Mouse (Mus musculus): ENCODE measurements around the gene Gm1604a.
"Not testable (repeated sequence)": the region's sequence is repeated elsewhere in the genome, so short reads cannot be mapped to it uniquely, and the experiment has no call there.

Gm1604a gene

DNA sequence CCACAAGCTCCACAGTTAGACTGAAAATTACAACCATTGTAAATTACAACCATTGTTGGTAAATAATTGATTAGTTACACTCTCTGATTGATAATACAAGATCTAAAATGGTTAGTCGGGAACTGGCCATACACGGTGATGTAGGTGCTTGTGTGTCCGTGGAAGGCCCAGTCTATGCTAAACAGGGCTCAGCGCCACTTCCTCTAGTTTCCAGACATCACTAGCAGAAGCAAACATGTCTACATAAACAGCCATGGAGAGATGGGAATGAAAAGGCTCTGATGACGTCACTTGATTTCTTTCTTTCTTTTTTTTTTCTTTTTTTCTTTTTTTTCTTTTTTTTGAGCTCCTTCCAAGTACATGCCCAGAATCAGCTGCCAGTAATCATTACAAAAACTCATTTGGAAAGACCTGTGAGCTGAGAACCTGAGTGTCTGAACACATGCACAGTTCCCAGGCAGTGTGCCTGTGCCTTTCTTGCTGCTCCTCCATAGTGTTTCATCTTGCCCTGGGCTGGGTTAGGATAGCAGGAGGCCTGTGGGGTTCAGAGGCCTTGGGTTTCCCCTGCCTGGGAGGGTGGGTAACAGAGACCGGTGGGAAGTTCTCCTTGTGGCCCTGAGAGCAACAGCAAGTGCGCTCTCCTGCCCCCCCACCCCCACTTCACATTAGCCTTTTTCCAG lies 44.3 kb downstream of the Gm1604a start:
- not testable (repeated sequence) for DNase-seq

DNA sequence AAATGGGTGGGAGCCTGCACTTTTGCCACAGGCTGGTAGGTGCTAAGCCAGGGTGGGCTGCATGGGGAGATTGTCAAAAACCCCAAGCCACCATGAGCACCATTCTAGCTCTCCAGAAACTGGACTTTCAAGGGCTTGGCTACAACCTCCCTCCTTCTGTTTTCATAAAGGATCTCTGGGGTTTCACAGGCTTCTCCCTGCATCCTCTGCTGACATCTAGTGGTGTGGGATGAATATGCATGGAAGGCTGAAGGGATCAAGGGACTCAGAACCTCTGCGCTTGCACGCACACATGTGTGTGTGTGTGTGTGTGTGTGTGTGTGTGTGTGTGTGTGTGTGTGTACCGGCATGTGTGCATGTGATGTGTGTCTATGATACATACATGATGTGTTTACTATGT lies 49.1 kb downstream of the Gm1604a start:
- DNase-seq = not testable (repeated sequence)

DNA sequence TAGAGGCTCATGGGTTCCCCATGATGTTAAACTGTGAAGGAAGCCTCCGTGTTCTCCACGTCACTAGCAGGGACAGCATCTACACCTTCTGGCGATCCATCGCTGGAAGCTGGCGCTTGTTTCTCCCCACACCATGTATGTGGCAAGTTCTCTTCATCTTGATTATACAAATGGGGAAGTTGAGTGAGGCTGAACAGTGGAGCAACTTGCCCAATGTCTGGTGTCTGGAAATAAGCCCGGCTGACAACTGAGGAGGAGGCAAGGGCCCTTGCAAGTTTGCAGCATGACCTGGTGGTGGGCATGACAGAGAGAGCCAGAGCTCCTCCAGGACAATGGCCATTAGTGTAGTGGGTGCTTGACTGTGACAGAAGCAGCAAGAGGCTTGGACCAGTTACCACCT lies 50.2 kb downstream of the Gm1604a start:
- DNase-seq = not testable (repeated sequence)

DNA sequence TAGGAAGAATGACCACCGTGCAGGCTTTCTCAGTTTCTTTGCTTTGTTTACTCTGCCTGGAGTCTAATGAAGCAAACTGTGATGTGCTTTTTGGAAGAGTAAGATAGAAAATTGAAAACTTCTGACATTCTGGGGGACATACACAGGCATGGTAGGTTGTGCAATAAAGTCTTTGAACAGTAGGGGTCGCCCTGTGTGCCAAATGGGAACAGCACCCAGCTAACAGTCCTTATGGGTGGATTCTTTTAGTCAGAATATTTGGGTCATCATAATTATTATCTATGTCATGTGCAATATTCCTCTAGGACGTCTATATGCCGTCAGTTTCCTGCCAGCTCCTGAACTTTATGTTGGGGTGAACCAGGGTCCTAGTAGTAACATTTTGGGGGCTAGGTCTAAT lies 54.2 kb downstream of the Gm1604a start:
- peak; percentile 68 for DNase-seq

DNA sequence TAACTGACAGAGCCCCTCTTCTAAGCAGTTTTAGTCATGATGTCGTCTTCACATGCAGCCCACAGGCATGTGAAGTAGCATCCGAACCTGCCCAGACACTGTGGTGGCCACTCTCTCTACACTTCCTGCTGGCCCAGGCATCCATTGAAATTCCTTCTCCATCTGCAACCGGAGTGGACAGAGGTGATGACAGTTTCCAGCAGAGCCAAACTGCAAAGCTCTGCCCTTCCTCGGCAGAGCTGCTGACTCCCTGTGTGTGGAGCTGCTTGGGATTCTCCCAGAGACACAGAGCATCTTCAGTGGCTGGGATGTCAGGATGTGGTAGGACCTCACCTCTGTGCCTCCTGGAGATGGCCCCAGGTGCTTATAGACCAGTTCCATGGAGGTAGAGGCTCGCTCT lies 59.2 kb downstream of the Gm1604a start:
- not testable (repeated sequence) for DNase-seq

DNA sequence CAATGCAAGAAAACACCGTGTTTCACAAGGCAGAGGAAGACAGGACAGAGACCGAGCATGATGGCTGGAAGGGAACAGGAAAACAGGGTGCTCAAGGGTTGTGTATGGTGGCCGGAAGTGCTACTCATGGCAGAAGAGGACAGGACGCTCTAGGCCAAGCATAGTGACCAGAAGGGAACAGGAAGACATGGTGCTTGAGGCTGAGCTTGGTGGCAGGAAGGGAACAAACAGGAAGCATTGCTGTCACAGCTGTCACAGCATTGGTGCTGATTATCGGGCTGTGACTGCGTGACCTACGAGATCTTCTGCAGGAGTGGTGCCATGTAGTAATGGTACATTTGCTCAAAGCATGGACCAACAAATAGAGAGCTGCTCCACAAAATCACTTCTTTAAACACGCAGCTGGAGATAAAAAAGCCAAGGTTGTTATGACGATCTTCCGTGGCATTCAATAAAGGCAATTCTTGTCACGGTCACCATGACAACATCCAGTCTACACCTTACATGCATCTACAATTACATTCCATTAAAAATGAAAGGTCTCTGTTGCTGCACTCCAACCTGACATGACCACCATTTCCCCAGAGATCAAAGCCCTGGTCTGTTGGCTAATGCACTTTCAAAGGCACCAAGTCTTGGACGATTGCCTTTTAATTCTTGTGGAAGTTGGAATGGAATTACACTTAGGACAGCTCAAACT lies 60.3 kb downstream of the Gm1604a start:
- DNase-seq = not testable (repeated sequence)

DNA sequence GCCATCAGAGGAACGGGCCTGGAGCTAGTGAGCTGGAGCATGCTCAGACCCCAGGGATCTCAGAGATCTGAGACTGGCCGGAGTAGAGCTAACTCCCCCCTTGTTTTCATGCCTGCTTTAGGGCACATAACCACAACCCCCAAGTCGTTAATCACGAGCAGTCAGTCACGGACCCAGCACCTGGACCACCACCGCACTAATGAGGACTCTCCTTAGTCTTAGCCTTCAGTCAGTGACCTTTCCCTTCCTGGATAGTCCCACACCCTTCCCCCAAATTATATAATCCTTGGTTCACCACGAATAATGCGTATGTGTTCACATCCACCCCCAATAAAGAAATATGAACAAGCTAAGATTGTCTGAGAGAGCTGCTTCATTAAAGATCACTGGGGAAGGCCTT lies 61.5 kb downstream of the Gm1604a start:
- not testable (repeated sequence) for DNase-seq

DNA sequence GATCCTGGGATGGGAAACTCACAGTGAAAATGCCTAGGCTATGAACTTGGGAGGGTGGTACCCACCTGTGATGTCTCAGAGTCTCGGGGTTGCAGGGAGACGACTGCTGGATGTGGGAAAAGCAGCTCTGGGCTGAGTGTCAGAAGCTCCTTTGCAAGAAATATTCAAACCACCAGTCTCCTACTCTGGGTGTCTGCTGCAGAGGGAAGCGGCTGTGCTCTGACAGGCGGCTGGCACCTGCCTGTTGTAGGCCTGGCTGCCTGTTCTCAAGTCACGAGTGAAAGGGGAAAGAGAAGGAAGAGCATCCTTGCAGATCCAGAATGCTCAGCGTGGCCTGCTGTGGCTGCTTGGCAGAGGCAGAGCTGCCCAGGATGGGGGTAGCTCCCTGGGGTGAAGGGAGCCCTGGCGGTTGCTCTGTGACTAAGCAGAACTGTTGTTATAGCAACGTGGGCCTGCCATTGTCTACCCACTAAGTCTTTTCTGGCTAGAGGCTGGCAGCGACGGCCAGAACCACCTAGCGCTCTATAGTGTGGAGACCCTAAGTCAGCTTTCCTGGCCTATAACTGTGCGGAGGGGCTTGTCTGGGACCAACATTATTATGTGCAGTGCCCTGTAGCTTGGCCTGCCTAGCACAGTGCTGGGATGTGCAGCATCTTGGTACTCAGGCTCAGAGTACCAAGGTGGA lies 72.6 kb downstream of the Gm1604a start:
- DNase-seq = not testable (repeated sequence)

DNA sequence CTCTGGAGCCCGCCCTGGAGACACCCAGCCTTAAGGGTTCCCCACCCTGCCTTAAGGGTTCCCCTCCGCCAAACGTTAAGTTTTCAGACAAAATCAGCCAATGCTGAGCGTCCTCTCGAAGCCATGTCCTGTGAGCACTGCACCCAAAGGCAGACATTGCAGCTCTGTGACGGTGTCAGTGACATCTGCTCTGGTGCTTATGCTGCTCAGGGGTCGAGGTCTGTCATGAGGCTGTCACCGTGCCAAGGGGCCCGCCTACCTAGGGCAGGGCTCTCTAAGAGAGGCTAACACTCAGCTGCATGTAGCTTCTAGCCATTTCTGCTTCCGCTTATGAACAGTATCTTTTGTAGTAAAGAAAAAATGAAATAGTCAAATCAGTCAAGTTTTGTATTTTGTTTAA lies 73.7 kb downstream of the Gm1604a start:
- not testable (repeated sequence) for DNase-seq

DNA sequence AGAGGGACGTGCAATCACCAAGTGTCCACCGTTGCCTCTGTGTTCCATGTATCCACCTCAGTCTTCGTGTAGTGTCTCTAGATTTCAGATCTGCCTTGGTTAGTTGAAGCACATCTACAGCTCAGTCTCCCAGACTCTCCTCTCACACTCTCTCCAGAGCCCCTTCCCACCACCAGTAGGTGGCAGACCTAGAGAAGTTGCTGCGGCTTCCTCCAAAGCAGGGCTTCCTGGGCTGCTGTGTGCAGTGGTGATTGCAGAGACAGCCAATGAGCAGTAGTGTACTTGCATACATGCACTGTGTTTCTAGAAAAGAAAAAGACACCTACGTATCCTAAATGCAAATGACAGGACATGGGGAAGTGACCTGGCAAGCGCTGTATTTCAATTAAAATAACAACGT lies 77.6 kb downstream of the Gm1604a start:
- DNase-seq = not testable (repeated sequence)

DNA sequence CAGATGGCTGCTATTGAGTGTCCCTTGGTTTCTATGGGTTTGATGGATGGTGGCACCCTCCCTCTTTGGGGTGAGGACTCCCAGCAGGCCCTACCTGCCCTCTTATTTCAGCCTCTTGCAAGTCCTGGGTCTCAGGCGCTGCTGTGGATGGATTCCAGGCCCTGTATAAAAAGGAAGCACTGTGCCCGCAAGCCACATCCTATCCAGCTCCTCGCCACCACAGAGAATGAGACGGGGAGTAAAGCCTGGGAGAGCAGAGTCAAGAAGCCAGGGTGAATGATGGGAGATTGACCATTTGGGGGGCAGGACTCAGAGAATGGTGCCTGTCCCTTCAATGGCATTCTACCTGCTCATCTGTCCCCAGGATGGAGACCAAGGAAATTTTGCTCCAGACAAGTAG lies 86.3 kb downstream of the Gm1604a start:
- not testable (repeated sequence) for DNase-seq

DNA sequence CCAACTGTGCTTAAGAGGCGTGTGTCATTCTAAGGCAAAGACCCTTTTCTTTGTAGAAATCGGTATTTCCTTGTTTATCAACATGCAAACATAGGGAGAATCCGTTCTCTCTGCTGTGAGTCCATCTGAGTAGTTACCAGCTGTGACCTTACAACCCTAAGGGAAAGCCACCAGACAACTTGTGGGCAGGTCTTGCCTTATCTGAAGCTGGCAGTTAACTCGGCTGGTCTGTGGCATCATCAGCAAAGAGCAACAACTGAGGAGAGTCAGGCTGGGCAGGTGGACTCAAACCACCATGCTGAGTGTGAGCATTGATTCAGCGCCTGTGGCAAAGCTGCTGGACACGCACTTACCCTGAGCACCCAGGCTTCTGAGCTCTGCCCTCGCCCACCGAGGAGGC lies 90.9 kb downstream of the Gm1604a start:
- not testable (repeated sequence) for DNase-seq

DNA sequence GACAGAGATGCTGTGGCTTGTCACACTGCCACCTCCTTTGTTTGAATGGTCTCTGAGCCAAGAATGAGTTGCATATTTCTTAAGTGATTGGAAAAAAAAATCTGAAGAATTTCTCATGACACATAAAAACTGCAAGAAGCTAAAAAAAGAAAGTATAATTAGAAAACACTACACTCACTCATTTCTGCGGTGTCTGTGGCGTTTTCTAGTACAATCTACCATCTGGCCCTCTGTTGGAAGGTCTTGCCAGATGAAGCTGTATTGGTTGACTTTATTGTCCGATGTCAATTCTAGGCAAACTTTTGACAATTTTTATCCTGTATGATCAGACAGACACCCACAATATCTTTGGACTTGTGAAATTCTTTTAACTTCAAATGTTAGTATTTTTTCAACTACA lies 95.5 kb downstream of the Gm1604a start:
- peak; percentile 49 for DNase-seq

DNA sequence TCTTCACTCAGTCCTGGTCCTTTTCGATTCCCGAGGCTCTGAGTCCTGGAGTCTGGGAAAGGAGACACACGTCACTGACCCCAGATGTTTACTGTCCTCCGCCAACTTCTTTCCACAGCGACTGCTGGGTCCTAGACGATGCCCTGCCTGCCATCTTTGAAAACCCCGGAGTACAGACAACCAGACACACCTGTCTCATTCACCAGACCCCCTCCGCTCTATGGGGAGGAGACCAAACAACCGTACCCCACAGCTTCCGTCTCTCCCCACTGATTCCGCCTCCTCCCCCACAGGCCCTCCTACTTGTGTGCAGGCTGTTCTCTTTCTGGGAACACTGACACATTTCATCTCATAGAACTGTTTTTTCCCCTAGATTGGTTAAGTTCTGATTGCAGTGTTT lies 97.2 kb downstream of the Gm1604a start:
- DNase-seq = not testable (repeated sequence)

DNA sequence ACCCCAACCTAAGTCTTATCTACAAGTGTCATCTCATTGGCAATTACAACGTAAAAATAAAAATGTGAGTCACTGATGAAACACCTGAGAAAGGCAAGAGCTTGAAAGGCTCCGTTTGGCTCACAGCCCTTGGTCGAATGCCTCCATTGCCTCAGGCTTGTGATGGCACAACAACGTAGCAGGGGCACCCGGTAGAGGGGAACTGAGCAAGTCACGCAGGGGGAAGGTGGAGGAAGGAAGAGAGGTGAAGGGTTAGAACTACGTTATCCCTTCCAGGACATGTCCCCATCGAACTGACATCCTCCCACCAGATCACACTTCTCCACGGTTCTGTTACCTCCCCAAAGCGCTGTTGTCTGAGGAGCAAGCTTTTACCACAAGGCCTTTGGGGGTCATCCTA lies 101.1 kb downstream of the Gm1604a start:
- DNase-seq = not testable (repeated sequence)

DNA sequence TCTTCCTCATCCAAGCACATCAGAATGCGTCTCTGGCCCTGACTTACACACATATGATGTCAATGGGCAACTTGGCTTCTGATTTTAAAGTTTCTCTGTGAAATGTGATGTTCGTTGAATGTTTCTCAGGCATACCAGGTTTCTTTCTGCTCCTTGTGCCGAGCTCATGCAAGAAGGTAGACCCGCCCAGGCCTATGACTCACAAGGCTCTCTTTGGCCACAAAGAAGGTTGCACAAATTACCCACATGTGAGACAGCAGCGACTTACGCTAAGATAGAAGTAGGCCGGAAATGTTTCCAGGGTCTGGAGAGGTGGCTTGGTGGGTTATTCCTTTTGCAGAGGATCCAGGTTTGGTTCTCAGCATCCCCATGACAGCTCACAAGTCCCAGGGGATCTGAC lies 108.6 kb downstream of the Gm1604a start:
- DNase-seq = not testable (repeated sequence)

DNA sequence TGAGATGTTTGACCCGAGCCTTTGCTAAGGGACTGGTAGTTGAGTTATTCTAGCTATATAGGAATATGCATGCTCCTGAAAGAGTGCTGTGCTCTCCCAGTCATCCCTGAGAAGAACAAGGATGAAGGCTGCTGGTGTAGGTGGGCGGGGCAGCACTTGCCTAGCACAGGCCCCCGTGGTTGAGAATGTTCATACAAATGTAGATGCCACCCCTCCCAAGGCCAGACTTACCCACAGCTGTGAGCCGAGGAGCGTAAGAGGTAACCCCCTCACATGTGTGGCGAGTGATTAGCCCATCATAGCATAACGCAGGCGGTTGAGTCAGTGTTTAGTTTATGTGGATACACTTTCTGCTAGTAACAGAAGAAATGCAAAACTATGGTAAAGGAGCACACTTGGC lies 109.9 kb downstream of the Gm1604a start:
- DNase-seq = not testable (repeated sequence)
